Mouse (Mus musculus) heart, postnatal 36 days (tissue): ENCODE measurements at regions not wholly inside any gene's neighbourhood (a gene's known extent, or its start where the extent isn't known, plus 50 kb on each side); places are given as distances from the start of the nearest gene placed in this dataset.

Experiments used
- DNase-seq, 2 experiments: peaks; one replicate each; pipeline ENCODE4 v3.0.0; 2021 to 2022
- intact Hi-C: fragments of 180-260 bp; cut with DNase I; formaldehyde crosslinking; loops from one replicate; pipeline ENCODE4 v1.15.1; 2025

GRCm38 (mm10) chr5:77502684-77503083 lies 94.8 kb upstream of the Igfbp7 start:
- intact Hi-C loops: no loop called here
- DNase-seq: no peak

- DNase-seq: no peak
- intact Hi-C loops: no loop called here
These were observed 92.2 kb upstream of the Igfbp7 start for GRCm38 (mm10) chr5:77499949-77500460.

- intact Hi-C loops: no loop called here
- no peak for DNase-seq
These were observed 86.8 kb upstream of the Igfbp7 start for GRCm38 (mm10) chr5:77494601-77495000.

GRCm38 (mm10) chr5:77488969-77489368 lies 81.1 kb upstream of the Igfbp7 start:
- intact Hi-C loops: no loop called here
- DNase-seq: no peak

- DNase-seq: no peak
- intact Hi-C loops: no loop called here
These were observed 80.3 kb upstream of the Igfbp7 start for GRCm38 (mm10) chr5:77487837-77488827.

- intact Hi-C loops: no loop called here
- no peak for DNase-seq
These were observed 75.3 kb upstream of the Igfbp7 start for GRCm38 (mm10) chr5:77483053-77483717.

GRCm38 (mm10) chr5:77481811-77482210 lies 74.0 kb upstream of the Igfbp7 start:
- intact Hi-C loops: no loop called here
- no peak for DNase-seq

GRCm38 (mm10) chr5:77477794-77478193 lies 70.0 kb upstream of the Igfbp7 start:
- intact Hi-C loops: no loop called here
- DNase-seq: no peak

GRCm38 (mm10) chr5:77473896-77474486 lies 66.2 kb upstream of the Igfbp7 start:
- intact Hi-C loops: no loop called here
- no peak for DNase-seq

GRCm38 (mm10) chr5:77469236-77469766 lies 61.5 kb upstream of the Igfbp7 start:
- no peak for DNase-seq
- intact Hi-C loops: no loop called here

- peak; percentile 73 to 87 for DNase-seq
- intact Hi-C loops: no loop called here
These were observed 60.6 kb upstream of the Igfbp7 start for GRCm38 (mm10) chr5:77468467-77468866.

- intact Hi-C loops: loop anchor here (5.0 kb wide), 2 partner anchors 58 to 342 kb away; partner anchors contain the start of gene Igfbp7
- DNase-seq: peak; percentile 71 to 85
These were observed 57.2 kb upstream of the Igfbp7 start for GRCm38 (mm10) chr5:77464851-77465548.

- intact Hi-C loops: loop anchor here (5.0 kb wide), 3 partner anchors 38 to 347 kb away; partner anchors contain the start of gene Igfbp7
- peak; percentile 95 to 99 for DNase-seq
These were observed 52.3 kb upstream of the Igfbp7 start for GRCm38 (mm10) chr5:77459896-77460717.
